Mouse (Mus musculus) Patski (cell line): ENCODE measurements at regions not wholly inside any gene's neighbourhood (a gene's known extent, or its start where the extent isn't known, plus 50 kb on each side); places are given as distances from the start of the nearest gene placed in this dataset.

Source experiments
- ATAC-seq: fragments of 100-300 bp; one replicate; pipeline ENCODE4 v1.8.0; 2021
- CTCF ChIA-PET: fragments of 350-600 bp; sonication (Branson Sonifier 250); formaldehyde crosslinking; loops from one replicate; lab custom pipeline; 2022; ENCODE audit warnings: inconsistent platforms; lab: Charles Lee
- POLR2A ChIA-PET: fragments of 350-600 bp; sonication (Branson Sonifier 250); formaldehyde crosslinking; loops from one replicate; lab custom pipeline; 2022; ENCODE audit warnings: antibody characterized with exemption, inconsistent platforms; lab: Charles Lee
- DNase-seq: peaks from one replicate; pipeline ENCODE4 v3.0.0-alpha.2; 2011; ENCODE audit warnings: low read depth, low spot score
- H3K27me3 ChIP-seq: fragments of 371-371 bp; one replicate; pipeline ENCODE4 v1.5.1; 2021
- CTCF ChIP-seq: fragments of 100-300 bp; IDR thresholded peaks from one replicate; pipeline ENCODE4 v1.5.1; 2021
- in situ Hi-C: fragments of 300-500 bp; cut with MboI; formaldehyde crosslinking; loops from 3 replicates; pipeline ENCODE4 v1.11.1; 2018; ENCODE audit warnings: low pct_unique_long_range_greater_than_20kb, mixed read lengths

- ATAC-seq (no peak), DNase-seq (no peak)
- no peak for TF ChIP-seq CTCF
- CTCF ChIA-PET: no interaction called here
- POLR2A ChIA-PET: no interaction called here
- in situ Hi-C loops: no loop called here
- no peaks in the 10 kb centered on the region for H3K27me3 ChIP-seq
Observed at GRCm38 (mm10) chr19:52878812-52879502, 161.1 kb downstream of the Xpnpep1 start.

- H3K27me3 ChIP-seq: peaks cover 8% of the 10 kb centered on the region
- ChIA-PET CTCF (no interaction called here), POLR2A (no interaction called here)
- ATAC-seq (no peak), DNase-seq (no peak)
- TF ChIP-seq CTCF: no peak
- in situ Hi-C loops: no loop called here
Observed at GRCm38 (mm10) chr19:52866635-52867034, 173.4 kb downstream of the Xpnpep1 start.

DNA sequence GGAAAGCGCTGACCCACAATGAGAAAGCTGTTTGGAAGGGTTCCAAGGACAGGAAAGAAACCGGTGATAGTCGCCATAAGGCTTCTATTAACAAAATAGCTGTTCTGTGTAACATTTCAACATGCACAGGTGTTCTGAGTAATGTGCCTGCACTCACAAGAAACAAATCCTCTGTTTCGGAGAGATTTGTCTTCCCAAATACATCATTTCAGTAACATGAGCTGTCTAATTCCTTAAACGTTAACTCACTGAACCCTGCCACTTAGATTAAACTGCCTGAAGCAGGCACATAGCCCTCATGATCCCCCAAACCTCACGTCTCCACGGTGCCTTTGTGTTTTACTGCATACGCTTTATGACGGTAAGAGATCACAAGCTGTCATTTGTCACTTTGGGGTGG lies 178.4 kb downstream of the Xpnpep1 start:
- in situ Hi-C loops: no loop called here
- no peak for DNase-seq
- ChIA-PET POLR2A (no interaction called here), CTCF (interaction anchor here (1.2 kb wide), 1 partner anchor 13 kb away, joined by 3 read pairs; no protein-coding TSS in a partner anchor)
- TF ChIP-seq CTCF: no peak
- ATAC-seq: no peak
- H3K27me3 ChIP-seq: peaks cover 8% of the 10 kb centered on the region

DNA sequence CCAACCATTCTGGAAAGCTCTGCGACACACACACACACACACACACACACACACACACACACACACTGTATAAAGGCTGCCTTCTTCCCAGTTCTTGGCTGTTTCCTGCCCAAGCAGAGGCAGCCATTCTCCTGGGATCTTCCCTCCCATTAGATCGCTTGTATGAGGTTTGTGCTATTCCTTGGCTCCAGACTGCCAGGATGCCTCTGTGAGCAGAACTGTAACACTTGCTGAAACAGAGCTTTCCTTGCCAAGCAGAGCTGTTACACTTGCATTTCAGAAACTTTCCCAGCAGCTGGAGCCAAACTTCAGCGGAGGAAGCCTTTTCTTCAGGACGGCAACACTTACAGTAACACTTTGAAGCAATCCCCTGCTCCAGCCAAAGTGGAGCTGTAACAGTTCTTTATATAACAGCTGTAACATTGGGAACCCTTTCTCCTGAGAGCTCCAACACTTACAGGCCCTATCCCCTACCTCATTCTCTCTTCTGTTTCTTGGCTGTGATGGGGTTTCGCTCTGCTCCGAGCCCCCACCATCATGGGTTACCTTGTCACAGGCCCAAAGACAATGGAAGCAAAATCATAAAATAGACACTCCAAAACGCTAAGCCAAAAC lies 185.8 kb downstream of the Xpnpep1 start:
- H3K27me3 ChIP-seq: peaks cover 4% of the 10 kb centered on the region
- CTCF ChIA-PET: no interaction called here
- TF ChIP-seq CTCF: no peak
- POLR2A ChIA-PET: no interaction called here
- ATAC-seq (no peak), DNase-seq (no peak)
- in situ Hi-C loops: no loop called here

DNA sequence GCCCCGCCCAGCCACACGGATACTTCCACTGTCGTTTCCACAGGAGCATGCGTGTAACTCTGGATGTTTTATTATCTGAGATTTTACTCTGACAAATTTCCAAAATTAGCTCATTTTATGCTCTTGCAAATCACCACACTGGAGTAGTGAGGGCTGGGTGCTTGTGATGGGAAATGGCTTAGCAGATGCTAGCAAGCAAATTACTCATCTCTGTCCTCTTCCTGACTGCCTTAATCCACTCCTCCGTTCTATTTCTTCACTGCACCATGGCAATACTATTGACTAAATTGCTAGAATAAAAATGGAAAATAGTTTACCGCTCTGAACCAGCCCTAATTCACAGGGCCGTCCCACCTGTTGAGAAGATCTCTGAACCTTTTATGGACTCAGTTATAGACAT lies 223.8 kb downstream of the Xpnpep1 start:
- DNase-seq (no peak), ATAC-seq (no peak)
- no peak for TF ChIP-seq CTCF
- POLR2A ChIA-PET: no interaction called here
- CTCF ChIA-PET: no interaction called here
- peaks cover 13% of the 10 kb centered on the region for H3K27me3 ChIP-seq
- in situ Hi-C loops: no loop called here

DNA sequence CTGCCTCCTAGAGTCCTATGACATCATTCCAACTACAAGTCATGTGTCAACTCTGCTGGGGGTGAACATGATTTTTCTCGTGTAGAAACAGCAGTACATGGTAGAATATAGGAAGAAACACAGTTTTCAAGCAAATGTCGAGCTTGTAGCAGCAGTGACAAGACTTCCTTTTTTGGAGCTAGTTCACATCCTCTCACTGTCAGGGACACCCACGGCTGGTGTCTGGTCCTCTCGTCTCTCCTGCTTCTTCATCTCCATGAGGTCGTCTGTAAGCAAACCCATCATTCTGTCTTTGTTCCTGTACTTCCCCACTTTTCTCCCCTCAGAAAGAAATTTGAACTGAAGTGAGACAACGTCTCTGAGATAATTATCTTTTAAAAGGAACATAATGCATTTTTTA lies 228.0 kb downstream of the Xpnpep1 start:
- no peak for TF ChIP-seq CTCF
- in situ Hi-C loops: no loop called here
- no peak for DNase-seq
- POLR2A ChIA-PET: no interaction called here
- CTCF ChIA-PET: no interaction called here
- peaks cover 2% of the 10 kb centered on the region for H3K27me3 ChIP-seq
- ATAC-seq: no peak

GRCm38 (mm10) chr19:52788802-52789201 lies 251.2 kb downstream of the Xpnpep1 start:
- ChIA-PET CTCF (no interaction called here), POLR2A (no interaction called here)
- in situ Hi-C loops: no loop called here
- no peak for TF ChIP-seq CTCF
- H3K27me3 ChIP-seq: peaks cover 2% of the 10 kb centered on the region
- no peak for ATAC-seq
- DNase-seq: no peak

- ChIA-PET CTCF (no interaction called here), POLR2A (no interaction called here)
- DNase-seq: no peak
- no peak for ATAC-seq
- in situ Hi-C loops: no loop called here
- H3K27me3 ChIP-seq: no peaks in the 10 kb centered on the region
- TF ChIP-seq CTCF: no peak
Observed at GRCm38 (mm10) chr19:52768761-52769388, 271.1 kb downstream of the Xpnpep1 start.

GRCm38 (mm10) chr19:52768117-52768516 lies 271.9 kb downstream of the Xpnpep1 start:
- in situ Hi-C loops: no loop called here
- DNase-seq: no peak
- ChIA-PET POLR2A (no interaction called here), CTCF (no interaction called here)
- TF ChIP-seq CTCF: no peak
- no peak for ATAC-seq
- H3K27me3 ChIP-seq: no peaks in the 10 kb centered on the region

DNA sequence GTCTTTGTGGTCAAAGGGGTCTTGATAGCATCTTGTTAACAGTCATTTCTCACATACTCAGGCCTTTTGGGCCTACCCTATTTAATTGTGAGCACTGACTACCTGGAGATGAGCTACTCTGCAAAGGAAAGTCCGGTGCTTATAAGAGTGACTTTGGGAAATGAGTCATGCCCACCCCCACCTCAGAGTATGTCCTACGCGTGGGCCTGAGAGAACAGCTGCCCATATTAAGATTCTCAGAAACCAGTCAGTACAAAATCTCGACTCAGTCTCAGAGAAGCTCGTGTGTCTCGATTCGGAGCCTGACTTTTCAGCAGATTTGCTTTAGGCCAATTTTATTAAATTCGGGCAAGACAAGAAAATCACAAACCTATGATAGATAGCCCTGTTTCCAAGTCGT lies 301.1 kb downstream of the Xpnpep1 start:
- POLR2A ChIA-PET: interaction anchor here (0.7 kb wide), 1 partner anchor 1986 kb away, joined by 3 read pairs; no protein-coding TSS in a partner anchor
- CTCF ChIA-PET: no interaction called here
- no peak for ATAC-seq
- in situ Hi-C loops: no loop called here
- no peak for TF ChIP-seq CTCF
- no peak for DNase-seq
- peaks cover 10% of the 10 kb centered on the region for H3K27me3 ChIP-seq

DNA sequence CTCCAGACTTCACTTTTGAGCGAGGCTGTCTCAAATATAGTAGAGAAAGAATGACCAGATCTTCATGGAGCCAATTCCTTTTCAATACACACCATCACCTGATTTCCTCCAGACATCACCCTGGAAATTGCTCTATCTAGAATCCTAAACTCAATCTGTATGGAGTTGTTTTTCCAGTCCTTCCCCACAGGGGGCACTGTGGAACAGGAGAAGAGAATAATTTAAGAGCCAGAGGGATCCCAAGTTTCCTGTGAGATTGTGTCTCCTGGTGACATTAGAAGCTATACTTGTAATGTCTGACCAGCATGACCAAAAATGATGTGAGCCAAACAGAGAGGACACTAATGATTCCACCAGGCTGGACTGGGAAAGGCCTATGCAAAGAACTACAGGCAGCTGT lies 318.2 kb downstream of the Xpnpep1 start:
- H3K27me3 ChIP-seq: peaks cover 19% of the 10 kb centered on the region
- DNase-seq (no peak), ATAC-seq (no peak)
- ChIA-PET POLR2A (no interaction called here), CTCF (no interaction called here)
- in situ Hi-C loops: no loop called here
- peak; percentile 39 for TF ChIP-seq CTCF
